Mouse (Mus musculus) thymus, postnatal 36 days (tissue): ENCODE results near the gene Sf3a3.

Source experiments
- DNase-seq, 2 experiments: peaks; one replicate each; pipeline ENCODE4 v3.0.0; 2022; ENCODE audit warnings: mixed read lengths in 2 of 2

Sf3a3 gene

GRCm38 (mm10) chr4:124714545-124715481, at the start of gene Sf3a3:
Gene Sf3a3, plus strand, starts transcription at chr4:124714776.
- peak; percentile 95 to 96 for DNase-seq

GRCm38 (mm10) chr4:124667476-124668033, 47.0 kb upstream of the Sf3a3 start:
- DNase-seq, result no peak

DNA sequence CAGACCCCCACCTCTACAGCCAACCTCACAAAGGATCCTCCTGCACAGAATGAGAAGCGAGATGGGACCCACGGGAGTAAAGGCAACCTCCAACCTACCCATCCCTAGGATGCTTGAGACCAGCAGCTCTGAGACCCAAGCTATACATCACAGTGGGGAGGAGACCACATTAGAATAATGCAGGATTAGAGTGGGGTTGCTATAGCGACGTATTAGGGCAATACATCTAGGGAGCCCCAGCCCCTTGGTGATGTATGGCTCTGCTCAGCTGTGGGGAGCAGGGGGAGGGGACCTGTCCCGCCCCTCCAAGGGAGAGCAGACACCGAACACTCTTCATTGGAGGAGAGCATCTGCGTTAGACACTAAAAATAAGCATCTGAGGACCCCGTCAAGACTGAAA, 46.5 kb upstream of the Sf3a3 start:
- DNase-seq, result no peak

DNA sequence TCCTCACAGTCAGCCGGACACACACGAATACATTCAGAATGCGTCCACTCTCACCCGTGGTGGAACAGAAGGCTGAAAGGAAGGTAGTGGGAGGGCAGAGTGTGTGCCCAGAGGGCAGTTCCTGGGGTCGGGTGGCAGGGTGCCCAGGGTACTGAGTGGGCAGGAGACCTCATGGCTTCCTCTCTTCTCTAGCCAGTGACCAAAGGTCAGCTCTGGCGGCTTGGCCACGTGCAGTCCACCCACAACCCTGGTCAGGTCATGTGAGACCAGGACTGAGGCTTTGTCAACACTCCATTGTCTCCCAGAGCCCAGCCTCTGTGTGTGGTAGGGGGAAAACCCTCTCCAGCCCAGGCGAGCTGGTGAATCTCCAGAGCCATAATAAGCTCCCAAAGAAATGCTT, 44.3 kb upstream of the Sf3a3 start:
- no peak for DNase-seq

- DNase-seq, result no peak
Observed at GRCm38 (mm10) chr4:124671583-124671982, 43.0 kb upstream of the Sf3a3 start.

DNA sequence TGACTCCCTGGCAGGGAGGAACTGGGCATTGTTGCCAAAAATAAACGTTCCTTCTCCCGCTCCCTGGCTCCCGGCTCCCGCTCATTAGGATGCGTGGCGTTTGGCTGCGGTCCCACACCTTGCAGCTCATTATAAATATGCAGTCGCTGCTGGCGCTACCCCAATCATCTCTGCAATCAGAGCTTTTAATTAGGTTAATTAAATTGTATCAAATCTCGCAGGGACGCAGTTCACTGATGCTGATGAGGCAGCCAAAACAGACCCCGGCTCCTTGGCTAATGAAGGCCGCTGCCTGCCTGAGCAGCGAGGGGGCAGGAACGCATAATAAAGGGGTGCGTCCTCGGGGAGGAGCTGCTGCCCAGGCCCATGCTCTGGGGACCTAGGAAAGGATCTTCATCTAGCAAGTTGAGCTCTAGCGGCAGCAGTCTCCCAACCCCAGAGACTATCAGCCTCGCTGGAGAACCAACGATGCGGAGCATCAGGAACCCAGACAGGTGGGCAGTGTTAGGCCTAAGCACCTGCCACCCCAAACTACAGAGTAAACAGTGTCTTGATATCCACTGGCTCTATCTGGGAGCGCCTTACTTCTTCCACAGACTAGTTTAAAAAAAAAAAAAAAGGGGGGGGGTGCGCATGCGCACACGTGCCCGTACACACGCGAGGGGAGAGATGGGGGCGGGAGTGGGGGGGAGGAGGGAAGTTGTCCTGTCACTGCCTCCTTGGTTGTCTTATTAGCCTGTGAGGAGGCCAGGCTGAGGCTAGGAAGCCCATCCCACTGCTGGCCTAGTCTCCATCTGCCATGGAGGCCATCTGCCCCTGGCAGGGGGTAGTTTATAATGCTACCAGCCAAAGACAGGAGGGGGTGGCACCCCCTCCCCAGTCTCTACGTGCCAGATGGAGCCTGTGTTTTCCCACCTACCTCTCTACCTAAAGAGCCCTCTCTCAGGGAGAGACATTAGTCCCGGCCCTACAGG, 41.9 kb upstream of the Sf3a3 start:
- DNase-seq, result no peak

DNA sequence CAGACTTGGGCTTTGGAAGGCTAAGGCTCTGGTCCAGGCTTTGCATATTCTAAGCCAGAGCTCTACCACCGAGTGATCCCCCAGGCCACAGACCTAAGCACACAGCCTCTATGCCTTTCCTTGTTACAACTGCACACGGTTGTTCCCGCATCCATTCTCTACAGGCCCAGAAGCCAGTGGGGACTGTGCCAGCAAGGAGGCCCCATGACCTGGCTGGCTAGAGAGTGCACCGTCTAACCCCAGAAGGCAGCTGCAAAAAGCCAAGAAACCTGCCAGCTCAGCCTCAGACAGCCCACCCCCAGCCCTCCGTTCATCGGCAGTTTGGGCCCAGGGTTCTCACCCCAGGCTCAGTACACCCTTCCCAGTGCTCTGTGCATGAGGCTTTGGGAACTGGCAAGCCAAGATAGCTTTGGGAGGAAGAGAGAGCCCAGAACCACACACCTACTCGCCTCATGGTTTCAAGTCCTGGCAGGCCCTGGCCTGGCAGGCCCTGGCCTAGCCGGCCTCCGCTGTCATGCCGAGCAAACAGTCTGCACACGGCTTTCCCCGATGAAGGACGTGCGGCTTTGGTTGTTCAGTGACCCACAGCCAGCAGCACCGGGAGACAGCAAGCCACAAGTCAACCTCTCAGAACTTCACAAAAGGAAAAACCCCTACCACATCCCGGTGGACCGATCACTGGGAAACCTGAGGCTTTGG, 40.1 kb upstream of the Sf3a3 start:
- DNase-seq, result no peak

GRCm38 (mm10) chr4:124675037-124675436, 39.5 kb upstream of the Sf3a3 start:
- DNase-seq, result peak; percentile 33 to 37

- no peak for DNase-seq
Observed at GRCm38 (mm10) chr4:124675958-124676357, 38.6 kb upstream of the Sf3a3 start.

DNA sequence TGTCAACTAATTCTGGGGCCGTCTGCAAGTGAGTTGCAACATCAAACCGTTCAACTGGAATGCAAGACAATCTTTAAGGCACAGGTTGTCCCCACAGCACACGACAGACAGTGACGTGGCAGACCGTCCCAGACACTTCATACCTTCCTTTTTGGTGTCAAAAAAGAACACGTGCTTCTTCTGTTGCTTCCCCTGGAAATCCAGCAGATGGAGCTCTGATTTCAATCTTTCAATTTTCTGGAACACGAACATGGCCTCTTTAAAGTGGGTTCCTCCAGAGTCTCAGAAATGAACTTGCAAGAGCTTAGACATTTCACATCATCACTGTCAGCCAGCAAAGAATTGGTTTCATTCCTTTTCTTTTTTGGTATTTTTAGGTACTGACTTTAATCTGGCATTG, 32.3 kb upstream of the Sf3a3 start:
- DNase-seq, result no peak

DNA sequence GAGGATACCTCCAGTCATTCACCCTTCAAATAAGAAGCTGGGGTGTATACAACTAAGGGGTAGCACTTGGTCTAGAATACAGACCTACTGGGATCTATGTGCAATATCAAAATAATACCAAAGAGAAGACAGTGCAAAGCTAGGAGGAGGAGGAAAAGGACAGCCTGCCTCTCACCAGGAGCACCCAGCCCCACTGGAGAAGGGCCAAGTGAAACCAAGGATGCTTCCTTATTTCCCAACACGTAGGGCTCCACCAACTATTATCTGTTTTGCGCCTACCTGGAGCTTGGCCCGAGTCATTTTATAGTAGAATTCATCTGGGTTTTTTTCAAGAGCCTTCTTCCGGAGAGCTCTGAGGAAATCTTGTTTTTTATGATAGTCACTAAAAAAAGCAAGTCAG, 31.1 kb upstream of the Sf3a3 start:
- DNase-seq, result no peak

GRCm38 (mm10) chr4:124685004-124685403, 29.6 kb upstream of the Sf3a3 start:
- DNase-seq, result no peak

DNA sequence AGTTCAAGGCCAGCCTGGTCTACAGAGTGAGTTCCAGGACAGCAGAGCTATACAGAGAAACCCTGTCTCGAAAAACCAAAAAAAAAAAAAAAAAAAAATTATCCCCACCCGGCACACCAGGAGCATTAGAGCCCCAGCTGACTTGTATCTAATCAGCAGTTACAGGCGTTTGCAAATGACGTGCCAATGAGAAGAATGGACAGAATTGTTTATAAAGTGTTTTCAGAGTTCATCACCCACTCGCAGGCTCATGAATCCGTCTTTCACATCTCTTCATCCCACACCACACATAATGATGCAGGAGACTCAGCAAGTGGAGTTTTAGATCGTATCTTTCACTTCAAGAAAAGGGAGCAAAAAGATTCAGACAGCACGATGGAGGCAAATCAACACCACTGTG, 29.1 kb upstream of the Sf3a3 start:
- no peak for DNase-seq

GRCm38 (mm10) chr4:124685897-124686402, 28.6 kb upstream of the Sf3a3 start:
- no peak for DNase-seq

DNA sequence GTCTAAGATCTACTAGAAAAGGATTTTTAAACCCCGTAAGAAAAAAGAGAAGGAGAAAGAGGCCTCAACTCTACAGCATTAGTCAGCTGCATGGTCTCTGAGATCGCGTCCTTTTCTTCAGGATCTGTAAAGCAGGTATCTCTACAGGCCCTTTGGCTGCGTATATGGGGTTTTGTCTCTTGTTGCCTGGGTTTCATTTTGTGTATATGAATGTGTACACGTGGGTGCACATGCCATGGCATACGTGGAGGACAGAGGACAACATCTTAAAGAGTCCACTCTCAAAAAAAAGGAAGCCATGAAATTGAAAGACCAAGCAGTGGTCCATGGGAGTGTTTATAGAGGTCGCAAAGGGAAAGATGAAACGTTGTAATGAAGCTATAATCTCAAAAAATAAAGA, 23.1 kb upstream of the Sf3a3 start:
- no peak for DNase-seq

- DNase-seq, result no peak
Observed at GRCm38 (mm10) chr4:124692416-124692861, 22.1 kb upstream of the Sf3a3 start.

- peak; percentile 81 to 85 for DNase-seq
Observed at GRCm38 (mm10) chr4:124693135-124693894, 21.3 kb upstream of the Sf3a3 start, which contains the start of gene Utp11. Gene Utp11, minus strand, starts transcription at chr4:124693600.

- no peak for DNase-seq
Observed at GRCm38 (mm10) chr4:124694572-124694971, 20.0 kb upstream of the Sf3a3 start.

GRCm38 (mm10) chr4:124695786-124696516, 18.6 kb upstream of the Sf3a3 start:
- peak; percentile 23 to 37 for DNase-seq

GRCm38 (mm10) chr4:124699791-124700190, 14.8 kb upstream of the Sf3a3 start:
- DNase-seq, result peak in 1 of 2 experiments; percentile 9
